Mouse (Mus musculus): ENCODE results near the gene Drd4. TPM values are rescaled to one million over a fixed set of nuclear protein-coding genes. Genes with fewer than 3 reads are reported as not detected.
"Not testable (repeated sequence)": the region's sequence is repeated elsewhere in the genome, so short reads cannot be mapped to it uniquely, and the experiment has no call there.

The Drd4 gene
- polyA plus RNA-seq (2016; fragmentation: Nextera tagmentation; extraction: Ambion mirVana): 0.68 and 0.93 TPM in 2 replicates

- H3K4me3 ChIP-seq: peak within 1 kb of the TSS; percentile 65
- H3K27me3 ChIP-seq (ENCODE audit: low read depth, poor library complexity, severe bottlenecking): peaks cover 71% of the 10 kb centered on the region
- 2% methylated on average over 46 of the region's 46 CpGs for WGBS
- H3K27ac ChIP-seq: peak within 1 kb of the TSS; percentile 84
- no peaks in the 10 kb centered on the region for H3K9me3 ChIP-seq (replicated peaks)
- peaks cover 6% of the 10 kb centered on the region for H3K36me3 ChIP-seq
- H3K4me1 ChIP-seq: peaks cover 31% of the 10 kb centered on the region
- DNase-seq (ENCODE audit: low spot score): peak; percentile 80
These were observed at the start of gene Drd4 for GRCm38 (mm10) chr7:141291921-141292582. Gene Drd4, plus strand, starts transcription at chr7:141292006.

- not testable (repeated sequence) for DNase-seq (ENCODE audit: low spot score); H3K4me1 ChIP-seq; H3K27ac ChIP-seq; H3K9me3 ChIP-seq (replicated peaks); H3K27me3 ChIP-seq (ENCODE audit: low read depth, poor library complexity, severe bottlenecking); H3K4me3 ChIP-seq
- peaks cover 97% of the 10 kb centered on the region for H3K36me3 ChIP-seq
- 96% methylated on average over 4 of the region's 4 CpGs for WGBS
These were observed 41.3 kb upstream of the Drd4 start for GRCm38 (mm10) chr7:141250486-141250885.

GRCm38 (mm10) chr7:141256159-141256558 lies 35.6 kb upstream of the Drd4 start:
- no peaks in the 10 kb centered on the region for H3K27me3 ChIP-seq (ENCODE audit: low read depth, poor library complexity, severe bottlenecking)
- WGBS: 95% methylated on average over 10 of the region's 10 CpGs
- DNase-seq (ENCODE audit: low spot score): no peak
- H3K9me3 ChIP-seq (replicated peaks): no peaks in the 10 kb centered on the region
- no peak overlapping the region for H3K27ac ChIP-seq
- no peaks in the 10 kb centered on the region for H3K4me1 ChIP-seq
- H3K4me3 ChIP-seq: no peak overlapping the region
- peaks cover 97% of the 10 kb centered on the region for H3K36me3 ChIP-seq

GRCm38 (mm10) chr7:141261480-141261879 lies 30.3 kb upstream of the Drd4 start:
- WGBS: 96% methylated on average over 3 of the region's 3 CpGs
- H3K27me3 ChIP-seq (ENCODE audit: low read depth, poor library complexity, severe bottlenecking): no peaks in the 10 kb centered on the region
- no peak for DNase-seq (ENCODE audit: low spot score)
- H3K27ac ChIP-seq: no peak overlapping the region
- peaks cover 17% of the 10 kb centered on the region for H3K4me1 ChIP-seq
- no peaks in the 10 kb centered on the region for H3K9me3 ChIP-seq (replicated peaks)
- no peak overlapping the region for H3K4me3 ChIP-seq
- H3K36me3 ChIP-seq: peaks cover 83% of the 10 kb centered on the region

- no peak overlapping the region for H3K27ac ChIP-seq
- no peak for DNase-seq (ENCODE audit: low spot score)
- peaks cover 19% of the 10 kb centered on the region for H3K4me1 ChIP-seq
- no peaks in the 10 kb centered on the region for H3K27me3 ChIP-seq (ENCODE audit: low read depth, poor library complexity, severe bottlenecking)
- H3K9me3 ChIP-seq (replicated peaks): no peaks in the 10 kb centered on the region
- peaks cover 61% of the 10 kb centered on the region for H3K36me3 ChIP-seq
- no peak overlapping the region for H3K4me3 ChIP-seq
- 92% methylated on average over 13 of the region's 13 CpGs for WGBS
These were observed 28.2 kb upstream of the Drd4 start for GRCm38 (mm10) chr7:141263640-141264039.

- H3K36me3 ChIP-seq: peaks cover 56% of the 10 kb centered on the region
- DNase-seq (ENCODE audit: low spot score): no peak
- peaks cover 21% of the 10 kb centered on the region for H3K4me1 ChIP-seq
These were observed 27.6 kb upstream of the Drd4 start for GRCm38 (mm10) chr7:141264041-141264700.

GRCm38 (mm10) chr7:141264761-141265410 lies 26.9 kb upstream of the Drd4 start:
- DNase-seq (ENCODE audit: low spot score): peak; percentile 55
- H3K27me3 ChIP-seq (ENCODE audit: low read depth, poor library complexity, severe bottlenecking): no peaks in the 10 kb centered on the region
- H3K4me3 ChIP-seq: no peak overlapping the region
- peaks cover 23% of the 10 kb centered on the region for H3K4me1 ChIP-seq
- 37% methylated on average over 12 of the region's 12 CpGs for WGBS
- H3K36me3 ChIP-seq: peaks cover 49% of the 10 kb centered on the region
- H3K9me3 ChIP-seq (replicated peaks): no peaks in the 10 kb centered on the region
- no peak overlapping the region for H3K27ac ChIP-seq

More at GRCm38 (mm10) chr7:141264041-141264700, 27.6 kb upstream of the Drd4 start:
- H3K4me3 ChIP-seq: no peak overlapping the region
- no peak overlapping the region for H3K27ac ChIP-seq
- H3K27me3 ChIP-seq (ENCODE audit: low read depth, poor library complexity, severe bottlenecking): no peaks in the 10 kb centered on the region
- no peaks in the 10 kb centered on the region for H3K9me3 ChIP-seq (replicated peaks)
- WGBS: 74% methylated on average over 11 of the region's 11 CpGs

GRCm38 (mm10) chr7:141265411-141265738 lies 26.4 kb upstream of the Drd4 start:
- Histone ChIP-seq H3K36me3 (peaks cover 44% of the 10 kb centered on the region), H3K4me3 (no peak overlapping the region), H3K4me1 (peaks cover 23% of the 10 kb centered on the region), H3K27me3 (ENCODE audit: low read depth, poor library complexity, severe bottlenecking) (no peaks in the 10 kb centered on the region), H3K27ac (no peak overlapping the region), H3K9me3 (replicated peaks) (no peaks in the 10 kb centered on the region)
- 47% methylated on average over 11 of the region's 11 CpGs for WGBS
- DNase-seq (ENCODE audit: low spot score): no peak

GRCm38 (mm10) chr7:141265739-141266561 lies 25.9 kb upstream of the Drd4 start, which contains the start of gene Irf7:
Gene Irf7, minus strand, starts transcription at chr7:141266481.
- Histone ChIP-seq H3K27ac (peak within 1 kb of the TSS; percentile 11), H3K4me3 (peak within 1 kb of the TSS; percentile 46), H3K4me1 (peaks cover 23% of the 10 kb centered on the region), H3K27me3 (ENCODE audit: low read depth, poor library complexity, severe bottlenecking) (no peaks in the 10 kb centered on the region), H3K9me3 (replicated peaks) (no peaks in the 10 kb centered on the region), H3K36me3 (peaks cover 38% of the 10 kb centered on the region)
- WGBS: 14% methylated on average over 25 of the region's 25 CpGs
- no peak for DNase-seq (ENCODE audit: low spot score)

GRCm38 (mm10) chr7:141268466-141269272 lies 23.1 kb upstream of the Drd4 start:
- 80% methylated on average over 24 of the region's 24 CpGs for WGBS
- Histone ChIP-seq H3K27ac (no peak overlapping the region), H3K4me1 (peaks cover 23% of the 10 kb centered on the region), H3K27me3 (ENCODE audit: low read depth, poor library complexity, severe bottlenecking) (no peaks in the 10 kb centered on the region), H3K36me3 (peaks cover 11% of the 10 kb centered on the region), H3K4me3 (no peak overlapping the region), H3K9me3 (replicated peaks) (no peaks in the 10 kb centered on the region)
- no peak for DNase-seq (ENCODE audit: low spot score)

GRCm38 (mm10) chr7:141269273-141269545 lies 22.6 kb upstream of the Drd4 start:
- Histone ChIP-seq H3K27ac (no peak overlapping the region), H3K4me1 (peaks cover 23% of the 10 kb centered on the region), H3K27me3 (ENCODE audit: low read depth, poor library complexity, severe bottlenecking) (no peaks in the 10 kb centered on the region), H3K4me3 (no peak overlapping the region), H3K9me3 (replicated peaks) (no peaks in the 10 kb centered on the region), H3K36me3 (peaks cover 6% of the 10 kb centered on the region)
- no peak for DNase-seq (ENCODE audit: low spot score)
- 78% methylated on average over 14 of the region's 14 CpGs for whole genome bisulfite sequencing

- Histone ChIP-seq H3K27ac (no peak overlapping the region), H3K27me3 (ENCODE audit: low read depth, poor library complexity, severe bottlenecking) (no peaks in the 10 kb centered on the region), H3K4me1 (peaks cover 19% of the 10 kb centered on the region), H3K4me3 (no peak overlapping the region), H3K36me3 (no peaks in the 10 kb centered on the region), H3K9me3 (replicated peaks) (no peaks in the 10 kb centered on the region)
- WGBS: 85% methylated on average over 3 of the region's 3 CpGs
- no peak for DNase-seq (ENCODE audit: low spot score)
These were observed 21.2 kb upstream of the Drd4 start for GRCm38 (mm10) chr7:141270631-141271030.

Measured in limb, embryonic 10.5 days (tissue).